Mouse (Mus musculus) right cerebral cortex, adult 18-20 months (tissue): ENCODE results near the gene Neu2.
A peak's percentile ranks its signal among the peaks of the same experiment; 100 is the strongest.
"Not testable (repeated sequence)": the region's sequence is repeated elsewhere in the genome, so short reads cannot be mapped to it uniquely, and the experiment has no call there.

Experiments
- DNase-seq: peaks from one replicate; pipeline ENCODE4 v3.0.0; 2022; ENCODE audit warnings: mixed read lengths

Gene Neu2

GRCm38 (mm10) chr1:87509561-87510165, at the start of gene Neu2:
TSS of gene Neu2 (plus strand) at chr1:87509889.
- no peak for DNase-seq

GRCm38 (mm10) chr1:87467469-87467868, 42.2 kb upstream of the Neu2 start:
- no peak for DNase-seq

GRCm38 (mm10) chr1:87468321-87468720, 41.4 kb upstream of the Neu2 start:
- DNase-seq, result no peak

GRCm38 (mm10) chr1:87469971-87470370, 39.7 kb upstream of the Neu2 start, which contains the start of gene Snorc:
TSS of gene Snorc (plus strand) at chr1:87470271.
- DNase-seq, result not testable (repeated sequence)

- DNase-seq, result no peak
Observed at GRCm38 (mm10) chr1:87471914-87472313, 37.8 kb upstream of the Neu2 start.

GRCm38 (mm10) chr1:87472576-87472975, 37.1 kb upstream of the Neu2 start:
- no peak for DNase-seq

GRCm38 (mm10) chr1:87475076-87475895, 34.4 kb upstream of the Neu2 start:
- DNase-seq, result peak; percentile 86

GRCm38 (mm10) chr1:87482546-87482945, 27.1 kb upstream of the Neu2 start:
- DNase-seq, result no peak

- DNase-seq, result peak; percentile 84
Observed at GRCm38 (mm10) chr1:87486386-87486785, 23.3 kb upstream of the Neu2 start.

GRCm38 (mm10) chr1:87492285-87492684, 17.4 kb upstream of the Neu2 start:
- no peak for DNase-seq

- DNase-seq, result peak; percentile 42
Observed at GRCm38 (mm10) chr1:87493542-87493941, 16.1 kb upstream of the Neu2 start.

- no peak for DNase-seq
Observed at GRCm38 (mm10) chr1:87505524-87505923, 4.2 kb upstream of the Neu2 start.

- no peak for DNase-seq
Observed at GRCm38 (mm10) chr1:87507857-87508256, 1.8 kb upstream of the Neu2 start.

- no peak for DNase-seq
Observed at GRCm38 (mm10) chr1:87508591-87509560, 813 bp upstream of the Neu2 start.

GRCm38 (mm10) chr1:87510166-87510691, 540 bp downstream of the Neu2 start:
- DNase-seq, result peak; percentile 78

- DNase-seq, result no peak
Observed at GRCm38 (mm10) chr1:87510845-87511244, 1.2 kb downstream of the Neu2 start.

- no peak for DNase-seq
Observed at GRCm38 (mm10) chr1:87520467-87520866, 10.8 kb downstream of the Neu2 start.

- no peak for DNase-seq
Observed at GRCm38 (mm10) chr1:87521523-87521922, 11.8 kb downstream of the Neu2 start.

GRCm38 (mm10) chr1:87525041-87525440, 15.4 kb downstream of the Neu2 start:
- DNase-seq, result no peak

- no peak for DNase-seq
Observed at GRCm38 (mm10) chr1:87527191-87527590, 17.5 kb downstream of the Neu2 start.

GRCm38 (mm10) chr1:87532346-87532745, 22.7 kb downstream of the Neu2 start:
- no peak for DNase-seq

GRCm38 (mm10) chr1:87534118-87534517, 24.4 kb downstream of the Neu2 start:
- no peak for DNase-seq

- no peak for DNase-seq
Observed at GRCm38 (mm10) chr1:87537008-87537407, 27.3 kb downstream of the Neu2 start.
